Mouse (Mus musculus): ENCODE results near the gene Stxbp5.

GRCm38 (mm10) chr10:9878821-9879489, 21.9 kb downstream of the Stxbp5 start:
- TF ChIP-seq CTCF (IDR thresholded peaks at IDR 0.05; ENCODE audit: low read depth, low read length): no peak
- no peak for TF ChIP-seq POLR2A (IDR thresholded peaks at IDR 0.05; ENCODE audit: borderline replicate concordance, low read depth, low read length)
